Mouse (Mus musculus): ENCODE measurements around the gene Pmp22. TPM values are rescaled to one million over a fixed set of nuclear protein-coding genes. Genes with fewer than 3 reads are reported as not detected.

Gene Pmp22
- polyA plus RNA-seq, 1 experiment = 4.2 TPM

GRCm38 (mm10) chr11:63099390-63099789 lies 29.4 kb upstream of the Pmp22 start:
- TF ChIP-seq CTCF (IDR thresholded peaks at IDR 0.05; ENCODE audit: control insufficient read depth, insufficient read depth, low read length) = no peak
- TF ChIP-seq POLR2A (IDR thresholded peaks at IDR 0.05; ENCODE audit: borderline replicate concordance, control insufficient read depth, low read depth, low read length) = no peak
- Histone ChIP-seq H3K4me1 (ENCODE audit: control insufficient read depth, insufficient read depth, low read length) (no peaks in the 10 kb centered on the region), H3K27ac (ENCODE audit: control insufficient read depth, insufficient read depth, low read depth, low read length, poor library complexity) (no peak overlapping the region), H3K4me3 (replicated peaks; ENCODE audit: control insufficient read depth, low read depth, low read length) (no peak overlapping the region)
- 61% methylated on average over 3 of the region's 3 CpGs for WGBS

- no peaks in the 10 kb centered on the region for H3K4me1 ChIP-seq (ENCODE audit: control insufficient read depth, insufficient read depth, low read length)
- no peak for TF ChIP-seq CTCF (IDR thresholded peaks at IDR 0.05; ENCODE audit: control insufficient read depth, insufficient read depth, low read length)
- TF ChIP-seq POLR2A (IDR thresholded peaks at IDR 0.05; ENCODE audit: borderline replicate concordance, control insufficient read depth, low read depth, low read length) = no peak
- 82% methylated on average over 7 of the region's 7 CpGs for WGBS
- H3K4me3 ChIP-seq (replicated peaks; ENCODE audit: control insufficient read depth, low read depth, low read length) = no peak overlapping the region
- H3K27ac ChIP-seq (ENCODE audit: control insufficient read depth, insufficient read depth, low read depth, low read length, poor library complexity) = no peak overlapping the region
Measured at GRCm38 (mm10) chr11:63103256-63103655, 25.5 kb upstream of the Pmp22 start.

GRCm38 (mm10) chr11:63104026-63104425 lies 24.8 kb upstream of the Pmp22 start:
- no peak overlapping the region for H3K27ac ChIP-seq (ENCODE audit: control insufficient read depth, insufficient read depth, low read depth, low read length, poor library complexity)
- H3K4me1 ChIP-seq (ENCODE audit: control insufficient read depth, insufficient read depth, low read length) = no peaks in the 10 kb centered on the region
- no peak for TF ChIP-seq CTCF (IDR thresholded peaks at IDR 0.05; ENCODE audit: control insufficient read depth, insufficient read depth, low read length)
- WGBS = 80% methylated on average over 2 of the region's 2 CpGs
- H3K4me3 ChIP-seq (replicated peaks; ENCODE audit: control insufficient read depth, low read depth, low read length) = no peak overlapping the region

- WGBS = 59% methylated on average over 1 of the region's 1 CpGs
- no peak overlapping the region for H3K4me3 ChIP-seq (replicated peaks; ENCODE audit: control insufficient read depth, low read depth, low read length)
- no peaks in the 10 kb centered on the region for H3K4me1 ChIP-seq (ENCODE audit: control insufficient read depth, insufficient read depth, low read length)
- H3K27ac ChIP-seq (ENCODE audit: control insufficient read depth, insufficient read depth, low read depth, low read length, poor library complexity) = no peak overlapping the region
- TF ChIP-seq CTCF (IDR thresholded peaks at IDR 0.05; ENCODE audit: control insufficient read depth, insufficient read depth, low read length) (no peak), POLR2A (IDR thresholded peaks at IDR 0.05; ENCODE audit: borderline replicate concordance, control insufficient read depth, low read depth, low read length) (no peak)
Measured at GRCm38 (mm10) chr11:63109230-63109775, 19.5 kb upstream of the Pmp22 start.

GRCm38 (mm10) chr11:63110329-63110728 lies 18.5 kb upstream of the Pmp22 start:
- no peak overlapping the region for H3K27ac ChIP-seq (ENCODE audit: control insufficient read depth, insufficient read depth, low read depth, low read length, poor library complexity)
- H3K4me1 ChIP-seq (ENCODE audit: control insufficient read depth, insufficient read depth, low read length) = no peaks in the 10 kb centered on the region
- 70% methylated on average over 3 of the region's 3 CpGs for WGBS
- no peak overlapping the region for H3K4me3 ChIP-seq (replicated peaks; ENCODE audit: control insufficient read depth, low read depth, low read length)
- no peak for TF ChIP-seq POLR2A (IDR thresholded peaks at IDR 0.05; ENCODE audit: borderline replicate concordance, control insufficient read depth, low read depth, low read length)
- TF ChIP-seq CTCF (IDR thresholded peaks at IDR 0.05; ENCODE audit: control insufficient read depth, insufficient read depth, low read length) = no peak

GRCm38 (mm10) chr11:63114807-63115641 lies 13.8 kb upstream of the Pmp22 start:
- Histone ChIP-seq H3K4me1 (ENCODE audit: control insufficient read depth, insufficient read depth, low read length) (no peaks in the 10 kb centered on the region), H3K4me3 (replicated peaks; ENCODE audit: control insufficient read depth, low read depth, low read length) (no peak overlapping the region), H3K27ac (ENCODE audit: control insufficient read depth, insufficient read depth, low read depth, low read length, poor library complexity) (no peak overlapping the region)
- TF ChIP-seq POLR2A (IDR thresholded peaks at IDR 0.05; ENCODE audit: borderline replicate concordance, control insufficient read depth, low read depth, low read length) = no peak
- TF ChIP-seq CTCF (IDR thresholded peaks at IDR 0.05; ENCODE audit: control insufficient read depth, insufficient read depth, low read length) = no peak
- 88% methylated on average over 8 of the region's 8 CpGs for WGBS

- no peak overlapping the region for H3K4me3 ChIP-seq (replicated peaks; ENCODE audit: control insufficient read depth, low read depth, low read length)
- TF ChIP-seq POLR2A (IDR thresholded peaks at IDR 0.05; ENCODE audit: borderline replicate concordance, control insufficient read depth, low read depth, low read length) (no peak), CTCF (IDR thresholded peaks at IDR 0.05; ENCODE audit: control insufficient read depth, insufficient read depth, low read length) (no peak)
- no peak overlapping the region for H3K27ac ChIP-seq (ENCODE audit: control insufficient read depth, insufficient read depth, low read depth, low read length, poor library complexity)
- WGBS = 88% methylated on average over 5 of the region's 5 CpGs
- no peaks in the 10 kb centered on the region for H3K4me1 ChIP-seq (ENCODE audit: control insufficient read depth, insufficient read depth, low read length)
Measured at GRCm38 (mm10) chr11:63116652-63117051, 12.1 kb upstream of the Pmp22 start.

GRCm38 (mm10) chr11:63117266-63117665 lies 11.5 kb upstream of the Pmp22 start:
- Histone ChIP-seq H3K4me1 (ENCODE audit: control insufficient read depth, insufficient read depth, low read length) (no peaks in the 10 kb centered on the region), H3K27ac (ENCODE audit: control insufficient read depth, insufficient read depth, low read depth, low read length, poor library complexity) (no peak overlapping the region), H3K4me3 (replicated peaks; ENCODE audit: control insufficient read depth, low read depth, low read length) (no peak overlapping the region)
- TF ChIP-seq POLR2A (IDR thresholded peaks at IDR 0.05; ENCODE audit: borderline replicate concordance, control insufficient read depth, low read depth, low read length) = no peak
- 69% methylated on average over 1 of the region's 1 CpGs for WGBS

Data from bone marrow, adult 2 months (tissue).